Mouse (Mus musculus): Measurements from ENCODE around the gene Vmn1r231.

The Vmn1r231 gene

GRCm38 (mm10) chr17:20904991-20905390 is at the start of gene Vmn1r231:
Vmn1r231 (minus strand) TSS chr17:20905091.
- no peak for DNase-seq (ENCODE audit: low spot score in 2 of 2)

GRCm38 (mm10) chr17:20946636-20947035 is 41.7 kb upstream of the Vmn1r231 start:
- DNase-seq (ENCODE audit: low spot score in 2 of 2) = no peak

- DNase-seq (ENCODE audit: low spot score in 2 of 2) = no peak
These were observed 41.2 kb upstream of the Vmn1r231 start for GRCm38 (mm10) chr17:20946026-20946565.

- DNase-seq (ENCODE audit: low spot score in 2 of 2) = peak; percentile 97
These were observed 40.3 kb upstream of the Vmn1r231 start, which contains the start of gene Ppp2r1a for GRCm38 (mm10) chr17:20944985-20945891. Ppp2r1a (plus strand) TSS chr17:20945311.

- DNase-seq (ENCODE audit: low spot score in 2 of 2) = no peak
These were observed 39.3 kb upstream of the Vmn1r231 start for GRCm38 (mm10) chr17:20944226-20944625.

- no peak for DNase-seq (ENCODE audit: low spot score in 2 of 2)
These were observed 14.7 kb upstream of the Vmn1r231 start, which contains the start of gene Vmn1r232 for GRCm38 (mm10) chr17:20919614-20920013. Vmn1r232 (minus strand) TSS chr17:20919714.

GRCm38 (mm10) chr17:20840144-20840543 is 64.7 kb downstream of the Vmn1r231 start, which contains the start of gene Vmn1r230:
Vmn1r230 (plus strand) TSS chr17:20840444.
- no peak for DNase-seq (ENCODE audit: low spot score in 2 of 2)

All from frontal cortex, postnatal 25 days (tissue).